Mouse (Mus musculus): ENCODE measurements at regions not wholly inside any gene's neighbourhood (a gene's known extent, or its start where the extent isn't known, plus 50 kb on each side); places are given as distances from the start of the nearest gene placed in this dataset.

- TF ChIP-seq GATA1 (IDR thresholded peaks at IDR 0.05; ENCODE audit: borderline replicate concordance, low read length) (no peak), FLI1 (IDR thresholded peaks at IDR 0.05; ENCODE audit: low read length) (no peak)
These were observed 69.9 kb upstream of the Unc5a start for GRCm38 (mm10) chr13:54879325-54879724.

All from megakaryocyte, embryonic 14.5 days (primary cell).